Mouse (Mus musculus) liver, postnatal 0 days (tissue): ENCODE results near the gene Padi2. TPM values are rescaled to one million over a fixed set of nuclear protein-coding genes. Genes with fewer than 3 reads are reported as not detected.
A peak's percentile ranks its signal among the peaks of the same experiment; 100 is the strongest.

ENCODE experiments used
- ATAC-seq: fragments of 200-750 bp; cut with Nextera tagmentation; 2 replicates; pipeline ENCODE4 v1.8.0; 2017; ENCODE audit warnings: mild to moderate bottlenecking, moderate library complexity
- DNase-seq: peaks from one replicate; pipeline ENCODE4 v3.0.0-alpha.2; 2016
- H3K27ac ChIP-seq: fragments of 300-500 bp; sonication (generic); 2 replicates; pipeline ENCODE4 v1.5.1; 2014; ENCODE audit warnings: antibody characterized with exemption, moderate library complexity, mild to moderate bottlenecking, low read depth
- H3K27me3 ChIP-seq: fragments of 300-500 bp; sonication (generic); 2 replicates; pipeline ENCODE4 v1.6.1; 2014; ENCODE audit warnings: low read length, control low read depth, mixed read lengths; ENCODE audit not compliant: insufficient read depth
- H3K36me3 ChIP-seq: fragments of 300-500 bp; sonication (generic); replicated peaks from 2 replicates; pipeline ENCODE4 v1.6.1; 2014; ENCODE audit warnings: mild to moderate bottlenecking, control low read depth, low read length, moderate library complexity, mixed read lengths; ENCODE audit not compliant: insufficient read depth
- H3K4me1 ChIP-seq: fragments of 300-500 bp; sonication (generic); 2 replicates; pipeline ENCODE4 v1.6.1; 2014; ENCODE audit warnings: antibody characterized with exemption, mild to moderate bottlenecking, control low read depth; ENCODE audit not compliant: insufficient read depth
- H3K4me2 ChIP-seq: fragments of 300-500 bp; sonication (generic); 2 replicates; pipeline ENCODE4 v1.6.1; 2014; ENCODE audit warnings: low read depth, mild to moderate bottlenecking, low read length, moderate library complexity, mixed read lengths
- H3K4me3 ChIP-seq: fragments of 300-500 bp; sonication (generic); 2 replicates; pipeline ENCODE4 v1.5.1; 2014; ENCODE audit warnings: low read depth, low read length
- H3K9ac ChIP-seq: fragments of 300-500 bp; sonication (generic); replicated peaks from 2 replicates; pipeline ENCODE4 v1.6.1; 2014; ENCODE audit warnings: mild to moderate bottlenecking, moderate library complexity
- H3K9me3 ChIP-seq: fragments of 300-500 bp; sonication (generic); 2 replicates; pipeline ENCODE4 v1.6.1; 2016; ENCODE audit warnings: mild to moderate bottlenecking, control low read depth, low read length, mixed read lengths
- CTCF ChIP-seq: sonication (generic); IDR thresholded peaks from 2 replicates; pipeline ENCODE4 v1.5.1; 2016; ENCODE audit warnings: antibody characterized with exemption, low read depth
- EP300 ChIP-seq: IDR thresholded peaks from 2 replicates; pipeline ENCODE4 v1.6.1; 2016; ENCODE audit warnings: antibody characterized with exemption, low read depth, mild to moderate bottlenecking
- WGBS: fragments of 180-500 bp; shearing (Covaris S2); extraction: QIAGEN DNeasy Blood & Tissue Kit; methylation state at CpG from one replicate; pipeline ENCODE4 v1.1.7; 2014; ENCODE audit not compliant: insufficient replicate concordance; 5-methylcytosine and 5-hydroxymethylcytosine counted together
- polyA plus RNA-seq: library from polyadenylated mRNA; unstranded; fragments of >200 nt; fragmentation: Nextera tagmentation; extraction: Ambion mirVana; gene quantifications from 2 replicates; pipeline ENCODE4 v1.2.1, GENCODE M21; 2015

The Padi2 gene
- polyA plus RNA-seq, 1 experiment from 2014 or later = 2.1 TPM

DNA sequence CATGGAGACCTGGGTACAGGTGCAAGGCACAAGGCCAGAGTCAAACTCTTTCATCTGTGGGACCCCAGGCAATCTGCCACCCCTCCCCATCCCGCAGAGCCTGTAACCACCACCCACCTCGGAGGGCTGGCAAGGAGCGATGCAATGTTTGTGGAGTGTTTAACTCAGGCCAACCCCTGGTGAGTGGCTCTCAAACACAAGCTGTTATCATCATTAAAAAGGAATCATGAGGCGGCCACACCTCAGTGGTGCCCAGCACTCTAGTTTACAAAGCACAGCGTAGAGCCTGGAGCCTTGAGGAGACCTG, 33.5 kb upstream of the Padi2 start:
- 65% methylated on average over 5 of the region's 5 CpGs for WGBS
- Histone ChIP-seq H3K36me3 (no peaks in the 10 kb centered on the region), H3K27me3 (peaks cover 5% of the 10 kb centered on the region; the same call in 1 of the 2 replicates), H3K9ac (no peak overlapping the region), H3K4me1 (peaks cover 19% of the 10 kb centered on the region), H3K4me3 (no peak overlapping the region), H3K27ac (peak overlapping the region; percentile 29), H3K9me3 (no peaks in the 10 kb centered on the region), H3K4me2 (no peak overlapping the region)
- no peak for DNase-seq
- no peak for ATAC-seq
- TF ChIP-seq CTCF (no peak), EP300 (no peak)

DNA sequence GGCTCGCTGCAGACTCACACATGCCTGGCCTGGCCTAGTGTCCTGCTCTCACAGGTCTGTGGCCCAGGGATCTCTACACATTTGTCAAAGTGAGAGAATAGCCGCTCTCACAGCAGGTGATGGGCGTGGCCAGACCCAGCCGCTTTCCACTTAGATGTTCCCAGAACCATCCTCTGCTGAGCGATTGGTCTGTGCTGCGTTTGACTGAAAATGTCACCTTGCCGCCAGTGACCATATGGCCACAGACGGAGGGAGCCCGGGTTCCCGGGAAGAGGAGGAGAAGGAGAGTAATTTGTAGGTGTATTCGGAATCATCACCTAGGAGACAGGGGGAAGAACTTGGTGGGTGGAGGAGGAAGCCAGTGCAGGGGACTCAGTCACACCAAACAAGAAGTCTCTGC, 33.1 kb upstream of the Padi2 start:
- ATAC-seq (no peak), DNase-seq (peak; percentile 12)
- no peak overlapping the region for H3K4me3 ChIP-seq
- 71% methylated on average over 11 of the region's 11 CpGs for WGBS
- peaks cover 5% of the 10 kb centered on the region; the same call in 1 of the 2 replicates for H3K27me3 ChIP-seq
- no peaks in the 10 kb centered on the region for H3K36me3 ChIP-seq
- H3K4me1 ChIP-seq = peaks cover 19% of the 10 kb centered on the region
- TF ChIP-seq CTCF (no peak), EP300 (no peak)
- no peaks in the 10 kb centered on the region for H3K9me3 ChIP-seq
- H3K9ac ChIP-seq = no peak overlapping the region
- no peak overlapping the region for H3K4me2 ChIP-seq
- peak overlapping the region; percentile 29; the same call in 1 of the 2 replicates for H3K27ac ChIP-seq

- TF ChIP-seq EP300 = no peak
- TF ChIP-seq CTCF = no peak
- Histone ChIP-seq H3K27ac (no peak overlapping the region), H3K9ac (no peak overlapping the region), H3K36me3 (no peaks in the 10 kb centered on the region), H3K4me3 (no peak overlapping the region), H3K9me3 (no peaks in the 10 kb centered on the region), H3K4me1 (peaks cover 11% of the 10 kb centered on the region; the same call in 1 of the 2 replicates), H3K4me2 (no peak overlapping the region), H3K27me3 (0 out of 2 replicates have a peak, but pooled peaks cover under 1% of the 10 kb centered on the region)
- DNase-seq (peak; percentile 10), ATAC-seq (no peak)
- WGBS = 75% methylated on average over 8 of the region's 8 CpGs
These were observed 30.0 kb upstream of the Padi2 start for GRCm38 (mm10) chr4:140876161-140876560.

GRCm38 (mm10) chr4:140876681-140877080, 29.5 kb upstream of the Padi2 start:
- DNase-seq (peak; percentile 7), ATAC-seq (no peak)
- H3K36me3 ChIP-seq = no peaks in the 10 kb centered on the region
- H3K9me3 ChIP-seq = no peaks in the 10 kb centered on the region
- H3K27ac ChIP-seq = no peak overlapping the region
- no peak overlapping the region for H3K4me2 ChIP-seq
- H3K27me3 ChIP-seq = 0 out of 2 replicates have a peak, but pooled peaks cover 3% of the 10 kb centered on the region
- H3K4me3 ChIP-seq = no peak overlapping the region
- peaks cover 9% of the 10 kb centered on the region; the same call in 1 of the 2 replicates for H3K4me1 ChIP-seq
- 65% methylated on average over 6 of the region's 6 CpGs for WGBS
- no peak overlapping the region for H3K9ac ChIP-seq
- TF ChIP-seq CTCF (no peak), EP300 (no peak)

- ATAC-seq (no peak), DNase-seq (peak; percentile 12)
- Histone ChIP-seq H3K9ac (no peak overlapping the region), H3K4me3 (no peak overlapping the region), H3K9me3 (peaks cover 4% of the 10 kb centered on the region; the same call in 1 of the 2 replicates), H3K36me3 (no peaks in the 10 kb centered on the region), H3K4me2 (no peak overlapping the region), H3K27me3 (0 out of 2 replicates have a peak, but pooled peaks cover 3% of the 10 kb centered on the region), H3K4me1 (peaks cover 3% of the 10 kb centered on the region; the same call in 1 of the 2 replicates), H3K27ac (no peak overlapping the region)
- 65% methylated on average over 9 of the region's 9 CpGs for WGBS
- no peak for TF ChIP-seq CTCF
- no peak for TF ChIP-seq EP300
These were observed 28.7 kb upstream of the Padi2 start for GRCm38 (mm10) chr4:140877441-140877840.

DNA sequence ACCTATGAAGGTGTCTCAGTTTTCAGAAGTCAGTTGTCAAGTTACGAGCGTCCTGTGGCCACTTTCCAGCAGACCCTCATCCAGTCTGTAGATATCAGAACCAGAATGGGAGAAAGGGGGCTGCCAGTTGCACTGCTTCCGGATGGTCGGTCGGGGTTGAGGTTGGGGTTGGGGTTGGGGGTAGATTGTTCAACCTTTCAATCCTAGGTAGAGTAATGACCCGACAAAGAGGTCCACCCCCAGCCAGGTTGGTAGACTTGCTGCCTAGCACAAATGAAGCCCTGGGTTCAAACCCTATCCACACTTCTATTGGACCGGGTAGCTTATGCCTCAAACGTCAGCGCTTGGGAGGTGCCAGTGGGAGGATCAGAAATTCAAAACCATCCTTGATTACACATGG, 27.5 kb upstream of the Padi2 start:
- TF ChIP-seq EP300 (no peak), CTCF (no peak)
- Histone ChIP-seq H3K27me3 (0 out of 2 replicates have a peak, but pooled peaks cover 3% of the 10 kb centered on the region), H3K4me2 (no peak overlapping the region), H3K4me1 (no peaks in the 10 kb centered on the region), H3K4me3 (no peak overlapping the region), H3K27ac (no peak overlapping the region), H3K9ac (no peak overlapping the region), H3K9me3 (peaks cover 5% of the 10 kb centered on the region; the same call in 1 of the 2 replicates), H3K36me3 (no peaks in the 10 kb centered on the region)
- 92% methylated on average over 9 of the region's 9 CpGs for WGBS
- peak; percentile 7 for DNase-seq
- ATAC-seq = no peak
